Mouse (Mus musculus) C2C12 (cell line): ENCODE measurements around the gene Pik3c2a. TPM values are rescaled to one million over a fixed set of nuclear protein-coding genes. Genes with fewer than 3 reads are reported as not detected.

Experiments
- H3K27me3 ChIP-seq: one replicate; pipeline ENCODE4 v1.6.1; 2011; ENCODE audit not compliant: control insufficient read depth, insufficient read depth, insufficient read length
- H3K36me3 ChIP-seq: one replicate; pipeline ENCODE4 v1.6.1; 2011; ENCODE audit not compliant: control insufficient read depth, insufficient read depth
- H3K4me3 ChIP-seq: one replicate; pipeline ENCODE4 v1.5.1; 2011; ENCODE audit warnings: mild to moderate bottlenecking, control low read depth; ENCODE audit not compliant: poor library complexity, insufficient read depth, severe bottlenecking
- H3K79me2 ChIP-seq: one replicate; pipeline ENCODE4 v1.6.1; 2011; ENCODE audit not compliant: control insufficient read depth, insufficient read depth
- H3K79me3 ChIP-seq: one replicate; pipeline ENCODE4 v1.6.1; 2011; ENCODE audit warnings: low read depth, control low read depth
- H3ac ChIP-seq: one replicate; pipeline ENCODE3; 2011; ENCODE audit warnings: low read depth; ENCODE audit not compliant: control insufficient read depth, insufficient read length
- CEBPB ChIP-seq: IDR thresholded peaks from one replicate; pipeline ENCODE4 v1.6.1; 2011; ENCODE audit warnings: low read depth, mild to moderate bottlenecking, control low read depth, moderate library complexity
- CTCF ChIP-seq: IDR thresholded peaks from one replicate; pipeline ENCODE4 v1.5.1; 2011; ENCODE audit not compliant: control insufficient read depth, insufficient read depth, insufficient read length
- FOSL1 ChIP-seq: IDR thresholded peaks from one replicate; pipeline ENCODE4 v1.8.0; 2011; ENCODE audit warnings: mild to moderate bottlenecking, low read length; ENCODE audit not compliant: poor library complexity, insufficient read depth, severe bottlenecking
- MAX ChIP-seq: IDR thresholded peaks from one replicate; pipeline ENCODE4 v1.6.1; 2011; ENCODE audit warnings: mild to moderate bottlenecking, control low read depth
- MYOD1 ChIP-seq: IDR thresholded peaks from one replicate; pipeline ENCODE4 v1.6.1; 2011; ENCODE audit warnings: low read depth; ENCODE audit not compliant: control insufficient read depth, insufficient read length
- MYOG ChIP-seq: IDR thresholded peaks from one replicate; pipeline ENCODE4 v1.6.1; 2011; ENCODE audit not compliant: control insufficient read depth, insufficient read length; ENCODE audit errors: extremely low read depth
- USF1 ChIP-seq: IDR thresholded peaks from one replicate; pipeline ENCODE4 v1.6.1; 2011; ENCODE audit warnings: low read depth, mild to moderate bottlenecking, control low read depth, moderate library complexity
- polyA plus RNA-seq: library from polyadenylated mRNA; unstranded; fragments of >200 nt; fragmentation: generic; extraction: Trizol; gene quantifications from one replicate; pipeline ENCODE4 v1.2.1, GENCODE M21; 2012; ENCODE audit warnings: missing spikeins

Gene Pik3c2a
- polyA plus RNA-seq, 1 experiment: 4.1 TPM

- Histone ChIP-seq H3K79me2 (no peaks in the 10 kb centered on the region), H3K79me3 (no peaks in the 10 kb centered on the region), H3K36me3 (peaks cover under 1% of the 10 kb centered on the region), H3ac (no peak overlapping the region), H3K4me3 (no peak overlapping the region), H3K27me3 (no peaks in the 10 kb centered on the region)
- TF ChIP-seq MYOD1: no peak
- peak; percentile 50 for TF ChIP-seq CTCF
These were observed 119.8 kb downstream of the Pik3c2a start for GRCm38 (mm10) chr7:116323331-116323964.

DNA sequence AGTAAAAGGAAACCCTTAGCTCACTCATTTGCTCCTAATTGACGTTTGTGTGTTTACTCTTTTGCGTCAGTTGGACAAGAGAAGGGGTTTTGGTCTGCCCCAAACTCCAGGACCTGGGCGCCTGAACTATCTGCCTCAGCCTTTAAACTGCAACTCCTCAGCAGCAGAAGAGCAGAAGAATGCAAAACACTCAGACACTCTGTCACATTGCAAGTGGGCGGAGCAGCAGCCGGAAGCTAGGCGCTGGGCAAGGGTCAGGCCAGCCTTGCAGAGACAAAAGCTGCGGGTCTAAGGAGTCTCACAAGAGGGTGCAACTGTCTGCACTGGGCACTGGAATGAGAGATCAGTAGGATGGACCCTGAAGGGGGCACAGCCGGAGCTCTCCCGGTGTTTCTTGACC, 133.8 kb downstream of the Pik3c2a start:
- Histone ChIP-seq H3K36me3 (no peaks in the 10 kb centered on the region), H3K27me3 (no peaks in the 10 kb centered on the region), H3K4me3 (no peak overlapping the region), H3K79me2 (no peaks in the 10 kb centered on the region), H3K79me3 (no peaks in the 10 kb centered on the region), H3ac (no peak overlapping the region)
- TF ChIP-seq FOSL1 (no peak), CEBPB (no peak), MYOG (no peak), MAX (no peak), USF1 (no peak), MYOD1 (no peak), CTCF (no peak)

DNA sequence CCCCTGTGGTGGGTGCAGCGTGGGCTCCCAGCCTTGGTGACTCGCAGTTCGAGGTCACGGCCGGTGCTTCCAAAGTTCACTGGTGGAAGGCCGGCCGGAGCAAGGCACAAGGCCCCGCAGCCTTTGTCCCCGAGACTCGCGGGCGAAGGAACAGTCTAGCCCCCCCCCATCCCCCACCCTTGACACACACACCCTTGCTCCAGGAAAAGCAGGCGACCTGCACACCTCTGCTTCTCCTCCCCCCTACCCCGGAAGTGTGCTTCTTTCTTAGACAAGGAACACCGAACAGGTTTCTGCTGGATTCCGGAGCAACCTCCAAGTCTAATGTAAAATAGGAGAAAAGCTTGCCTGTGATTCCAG, 134.6 kb downstream of the Pik3c2a start:
- no peaks in the 10 kb centered on the region for H3K79me3 ChIP-seq
- no peaks in the 10 kb centered on the region for H3K79me2 ChIP-seq
- H3K36me3 ChIP-seq: no peaks in the 10 kb centered on the region
- no peak overlapping the region for H3ac ChIP-seq
- no peak overlapping the region for H3K4me3 ChIP-seq
- H3K27me3 ChIP-seq: no peaks in the 10 kb centered on the region
- TF ChIP-seq MYOG: no peak
- TF ChIP-seq CTCF: no peak
- TF ChIP-seq MAX: no peak

GRCm38 (mm10) chr7:116307871-116308631, 135.2 kb downstream of the Pik3c2a start, which contains the start of gene Plekha7:
Plekha7 (minus strand) TSS chr7:116308376.
- no peaks in the 10 kb centered on the region for H3K79me2 ChIP-seq
- no peaks in the 10 kb centered on the region for H3K79me3 ChIP-seq
- H3K36me3 ChIP-seq: no peaks in the 10 kb centered on the region
- peak within 1 kb of the TSS; percentile 11 for H3K4me3 ChIP-seq
- TF ChIP-seq USF1 (no peak), CEBPB (no peak), MYOD1 (no peak), CTCF (no peak), FOSL1 (no peak), MYOG (no peak), MAX (no peak)
- no peaks in the 10 kb centered on the region for H3K27me3 ChIP-seq
- peak within 1 kb of the TSS; percentile 29 for H3ac ChIP-seq

GRCm38 (mm10) chr7:116307099-116307870, 136.0 kb downstream of the Pik3c2a start:
- H3ac ChIP-seq: peak overlapping the region; percentile 29
- H3K79me2 ChIP-seq: no peaks in the 10 kb centered on the region
- TF ChIP-seq FOSL1 (no peak), MYOG (no peak), USF1 (no peak), MAX (no peak), CEBPB (no peak), MYOD1 (no peak), CTCF (no peak)
- peak overlapping the region; percentile 11 for H3K4me3 ChIP-seq
- no peaks in the 10 kb centered on the region for H3K36me3 ChIP-seq
- H3K79me3 ChIP-seq: no peaks in the 10 kb centered on the region
- H3K27me3 ChIP-seq: no peaks in the 10 kb centered on the region

GRCm38 (mm10) chr7:116306601-116307000, 136.6 kb downstream of the Pik3c2a start:
- Histone ChIP-seq H3K36me3 (no peaks in the 10 kb centered on the region), H3K27me3 (no peaks in the 10 kb centered on the region), H3K4me3 (no peak overlapping the region), H3ac (no peak overlapping the region), H3K79me2 (no peaks in the 10 kb centered on the region), H3K79me3 (no peaks in the 10 kb centered on the region)
- TF ChIP-seq CTCF (no peak), MYOG (no peak), FOSL1 (no peak), USF1 (no peak), MYOD1 (no peak), MAX (no peak), CEBPB (no peak)
